Mouse (Mus musculus): Measurements from ENCODE around the gene Ldhd. TPM values are rescaled to one million over a fixed set of nuclear protein-coding genes. Genes with fewer than 3 reads are reported as not detected.
"Not testable (repeated sequence)": the region's sequence is repeated elsewhere in the genome, so short reads cannot be mapped to it uniquely, and the experiment has no call there.

Gene Ldhd
- polyA plus RNA-seq, 1 experiment from 2014 or later, result 0.11 TPM

DNA sequence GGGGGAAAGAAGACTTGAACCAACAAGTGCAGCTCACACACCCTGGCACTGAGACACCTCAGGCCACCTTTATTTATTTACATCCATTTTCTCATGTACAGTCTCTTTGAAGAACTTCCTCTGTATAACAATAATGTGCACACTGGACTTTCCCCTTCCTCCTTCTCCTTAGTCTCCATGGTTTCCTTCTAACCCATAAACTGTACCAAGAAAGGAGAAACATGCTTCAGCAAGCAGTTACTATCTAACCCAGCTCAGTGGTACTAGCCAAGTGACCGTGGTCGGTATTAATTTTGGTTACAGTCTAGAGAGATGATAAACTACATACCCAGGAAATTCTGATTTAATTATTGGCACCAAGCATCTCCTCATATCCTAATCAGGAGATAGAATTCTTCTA lies 23.4 kb upstream of the Ldhd start:
- 98% methylated on average over 2 of the region's 2 CpGs for WGBS
- no peak overlapping the region for H3K9ac ChIP-seq (ENCODE audit: low read length)
- no peak overlapping the region for H3K4me2 ChIP-seq (ENCODE audit: low read depth, low read length, severe bottlenecking)
- DNase-seq (ENCODE audit: low spot score) (no peak), ATAC-seq (replicated peaks; ENCODE audit: low FRiP score) (no peak)
- 0 out of 2 replicates have a peak, but pooled peaks cover 4% of the 10 kb centered on the region for H3K4me1 ChIP-seq (replicated peaks; ENCODE audit: control insufficient read depth, insufficient read depth, low read length)
- no peaks in the 10 kb centered on the region for H3K27me3 ChIP-seq (ENCODE audit: control insufficient read depth, insufficient read depth, low read length)
- H3K36me3 ChIP-seq (ENCODE audit: control insufficient read depth, insufficient read depth, low read length), result no peaks in the 10 kb centered on the region
- no peaks in the 10 kb centered on the region for H3K9me3 ChIP-seq (ENCODE audit: control insufficient read depth, low read length)
- no peak overlapping the region for H3K4me3 ChIP-seq (ENCODE audit: low read depth, low read length)
- H3K27ac ChIP-seq (ENCODE audit: low read depth, low read length), result no peak overlapping the region

GRCm38 (mm10) chr8:111650651-111651050 lies 20.5 kb upstream of the Ldhd start:
- no peaks in the 10 kb centered on the region for H3K9me3 ChIP-seq (ENCODE audit: control insufficient read depth, low read length)
- H3K4me3 ChIP-seq (ENCODE audit: low read depth, low read length), result no peak overlapping the region
- no peak overlapping the region for H3K4me2 ChIP-seq (ENCODE audit: low read depth, low read length, severe bottlenecking)
- DNase-seq (ENCODE audit: low spot score) (no peak), ATAC-seq (replicated peaks; ENCODE audit: low FRiP score) (no peak)
- no peak overlapping the region for H3K9ac ChIP-seq (ENCODE audit: low read length)
- 81% methylated on average over 3 of the region's 3 CpGs for WGBS
- no peaks in the 10 kb centered on the region for H3K36me3 ChIP-seq (ENCODE audit: control insufficient read depth, insufficient read depth, low read length)
- H3K4me1 ChIP-seq (replicated peaks; ENCODE audit: control insufficient read depth, insufficient read depth, low read length), result 0 out of 2 replicates have a peak, but pooled peaks cover 2% of the 10 kb centered on the region
- H3K27ac ChIP-seq (ENCODE audit: low read depth, low read length), result no peak overlapping the region
- H3K27me3 ChIP-seq (ENCODE audit: control insufficient read depth, insufficient read depth, low read length), result no peaks in the 10 kb centered on the region

DNA sequence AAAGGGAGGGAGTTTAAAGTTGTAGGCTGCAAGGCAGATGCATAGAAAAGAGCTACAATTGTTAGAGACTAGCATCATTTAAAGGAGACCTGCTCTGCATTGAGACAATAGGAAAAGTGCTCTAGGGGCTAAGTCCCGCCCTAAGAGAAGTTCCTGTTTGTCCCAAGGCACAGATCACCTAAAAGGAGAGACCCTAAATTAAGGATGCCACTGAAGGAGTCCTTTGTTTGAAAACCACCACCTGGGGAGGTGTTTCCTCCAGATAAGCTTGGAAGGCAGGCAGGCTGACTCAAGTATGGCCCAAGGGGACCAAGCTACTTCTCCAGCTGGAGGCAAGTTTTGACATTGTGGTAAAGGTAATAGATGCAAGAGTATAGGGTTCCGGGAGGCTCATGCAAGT lies 18.7 kb upstream of the Ldhd start:
- no peak overlapping the region for H3K27ac ChIP-seq (ENCODE audit: low read depth, low read length)
- no peak overlapping the region for H3K4me2 ChIP-seq (ENCODE audit: low read depth, low read length, severe bottlenecking)
- H3K27me3 ChIP-seq (ENCODE audit: control insufficient read depth, insufficient read depth, low read length), result no peaks in the 10 kb centered on the region
- H3K9ac ChIP-seq (ENCODE audit: low read length), result no peak overlapping the region
- no peaks in the 10 kb centered on the region for H3K9me3 ChIP-seq (ENCODE audit: control insufficient read depth, low read length)
- DNase-seq (ENCODE audit: low spot score), result no peak
- no peak overlapping the region for H3K4me3 ChIP-seq (ENCODE audit: low read depth, low read length)
- WGBS, result 62% methylated on average over 2 of the region's 2 CpGs
- no peak for ATAC-seq (replicated peaks; ENCODE audit: low FRiP score)
- 0 out of 2 replicates have a peak, but pooled peaks cover 2% of the 10 kb centered on the region for H3K4me1 ChIP-seq (replicated peaks; ENCODE audit: control insufficient read depth, insufficient read depth, low read length)
- H3K36me3 ChIP-seq (ENCODE audit: control insufficient read depth, insufficient read depth, low read length), result no peaks in the 10 kb centered on the region

DNA sequence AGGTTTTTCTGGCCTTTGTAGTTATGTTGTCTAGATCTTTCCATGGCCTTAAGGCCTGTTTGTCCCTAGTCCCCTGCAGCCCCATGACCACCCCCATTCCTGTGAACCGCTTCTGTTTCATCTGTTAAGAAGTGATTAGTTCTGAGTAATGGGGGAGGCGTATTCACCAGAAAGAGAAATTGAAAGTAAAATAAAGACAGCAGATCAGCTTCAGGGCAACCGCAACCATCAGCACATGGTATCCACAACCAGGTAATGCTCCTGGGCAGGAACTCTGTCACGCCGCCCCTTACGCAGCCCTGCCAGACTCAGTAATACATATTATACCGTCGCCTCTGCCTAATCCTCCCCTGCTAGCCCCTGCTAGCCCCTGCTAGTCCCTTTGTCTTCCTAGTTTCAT lies 15.5 kb upstream of the Ldhd start:
- no peaks in the 10 kb centered on the region for H3K9me3 ChIP-seq (ENCODE audit: control insufficient read depth, low read length)
- WGBS, result 97% methylated on average over 8 of the region's 8 CpGs

GRCm38 (mm10) chr8:111644286-111645051 lies 14.3 kb upstream of the Ldhd start:
- H3K27ac ChIP-seq (ENCODE audit: low read depth, low read length); ATAC-seq (replicated peaks; ENCODE audit: low FRiP score); H3K9me3 ChIP-seq (ENCODE audit: control insufficient read depth, low read length); H3K36me3 ChIP-seq (ENCODE audit: control insufficient read depth, insufficient read depth, low read length); DNase-seq (ENCODE audit: low spot score); H3K4me1 ChIP-seq (replicated peaks; ENCODE audit: control insufficient read depth, insufficient read depth, low read length); H3K27me3 ChIP-seq (ENCODE audit: control insufficient read depth, insufficient read depth, low read length): not testable (repeated sequence)
- Histone ChIP-seq H3K9ac (ENCODE audit: low read length) (peak overlapping the region; percentile 81; the same call in 1 of the 2 replicates), H3K4me2 (ENCODE audit: low read depth, low read length, severe bottlenecking) (peak overlapping the region; percentile 47), H3K4me3 (ENCODE audit: low read depth, low read length) (peak overlapping the region; percentile 65)
- WGBS, result 84% methylated on average over 12 of the region's 12 CpGs

More for the DNA sequence above, 15.5 kb upstream of the Ldhd start:
- H3K36me3 ChIP-seq (ENCODE audit: control insufficient read depth, insufficient read depth, low read length), result no peaks in the 10 kb centered on the region
- no peak overlapping the region for H3K4me3 ChIP-seq (ENCODE audit: low read depth, low read length)
- DNase-seq (ENCODE audit: low spot score), result no peak
- H3K4me1 ChIP-seq (replicated peaks; ENCODE audit: control insufficient read depth, insufficient read depth, low read length), result 0 out of 2 replicates have a peak, but pooled peaks cover 2% of the 10 kb centered on the region
- no peak overlapping the region for H3K9ac ChIP-seq (ENCODE audit: low read length)
- no peak for ATAC-seq (replicated peaks; ENCODE audit: low FRiP score)
- no peak overlapping the region for H3K4me2 ChIP-seq (ENCODE audit: low read depth, low read length, severe bottlenecking)
- H3K27ac ChIP-seq (ENCODE audit: low read depth, low read length), result no peak overlapping the region
- H3K27me3 ChIP-seq (ENCODE audit: control insufficient read depth, insufficient read depth, low read length), result no peaks in the 10 kb centered on the region

DNA sequence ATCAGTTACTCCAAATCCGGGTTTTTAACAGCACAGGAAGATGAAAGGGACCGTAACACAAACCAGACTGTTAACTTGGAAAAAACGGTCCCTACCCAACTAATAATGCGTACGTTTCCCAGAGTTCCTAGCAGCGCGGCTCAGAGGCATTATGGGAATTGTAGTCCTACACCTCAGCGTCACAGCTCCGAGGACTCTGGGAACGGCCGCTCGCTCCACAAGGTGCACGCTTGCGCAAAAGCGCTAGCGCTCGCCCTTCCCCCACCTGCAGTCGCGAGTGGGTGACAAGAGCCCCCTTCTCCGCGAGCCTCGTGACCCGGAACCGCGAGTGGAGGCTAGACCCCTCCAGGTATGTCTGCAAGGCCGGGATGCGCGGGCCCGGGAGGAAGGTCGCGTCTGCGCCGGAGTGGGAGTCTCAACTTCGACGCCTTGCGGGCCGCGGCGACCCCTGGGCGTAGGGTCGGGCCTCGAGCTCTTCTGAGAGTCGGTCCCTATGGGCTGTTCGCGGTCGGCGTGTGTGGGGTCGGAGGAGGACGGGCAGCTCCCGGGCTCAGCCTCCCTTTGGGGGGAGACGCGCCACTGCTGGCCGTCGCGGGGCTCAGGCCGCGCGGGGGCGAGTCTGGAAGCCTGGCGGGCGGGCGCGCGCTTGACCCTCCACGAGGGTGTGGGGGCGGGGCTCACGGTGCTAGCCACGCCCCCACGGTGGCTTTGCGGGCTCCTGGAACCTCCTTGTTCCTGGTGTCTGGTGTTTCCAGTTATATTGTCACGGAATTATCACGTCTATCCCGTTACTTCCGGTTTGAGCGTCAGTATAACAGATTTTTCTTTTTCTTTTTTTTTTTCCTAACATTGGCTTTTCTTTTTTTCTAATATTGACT lies 13.3 kb upstream of the Ldhd start, which contains the start of gene Zfp1:
Gene Zfp1 (plus strand): TSS at position 138 of the 878 bp plus-strand sequence.
- peak within 1 kb of the TSS; percentile 81 for H3K9ac ChIP-seq (ENCODE audit: low read length)
- H3K36me3 ChIP-seq (ENCODE audit: control insufficient read depth, insufficient read depth, low read length), result no peaks in the 10 kb centered on the region
- no peaks in the 10 kb centered on the region for H3K27me3 ChIP-seq (ENCODE audit: control insufficient read depth, insufficient read depth, low read length)
- 0 out of 2 replicates have a peak, but pooled peaks cover 1% of the 10 kb centered on the region for H3K4me1 ChIP-seq (replicated peaks; ENCODE audit: control insufficient read depth, insufficient read depth, low read length)
- peak; percentile 94 for DNase-seq (ENCODE audit: low spot score)
- ATAC-seq (replicated peaks; ENCODE audit: low FRiP score), result peak; percentile 97
- peak within 1 kb of the TSS; percentile 47 for H3K4me2 ChIP-seq (ENCODE audit: low read depth, low read length, severe bottlenecking)
- H3K4me3 ChIP-seq (ENCODE audit: low read depth, low read length), result peak within 1 kb of the TSS; percentile 65
- no peaks in the 10 kb centered on the region for H3K9me3 ChIP-seq (ENCODE audit: control insufficient read depth, low read length)
- H3K27ac ChIP-seq (ENCODE audit: low read depth, low read length), result peak within 1 kb of the TSS; percentile 73
- WGBS, result under 1% methylated on average over 75 of the region's 75 CpGs

DNA sequence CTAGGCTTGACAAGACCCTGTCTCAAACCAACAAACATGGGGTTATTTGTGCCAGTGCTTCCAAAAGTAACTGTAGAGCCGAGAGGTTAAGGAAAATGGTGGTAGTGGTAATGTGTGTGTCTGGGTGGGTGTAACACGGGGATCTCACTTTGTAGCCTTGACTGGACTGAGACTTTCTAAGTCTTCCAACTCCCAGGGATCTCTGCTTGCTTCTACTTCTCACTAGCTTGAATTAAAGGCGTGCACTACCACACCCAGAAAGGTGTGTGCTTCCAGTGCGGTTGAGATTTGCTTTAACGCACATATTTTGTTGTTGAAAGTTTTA lies 12.7 kb upstream of the Ldhd start:
- 19% methylated on average over 5 of the region's 5 CpGs for WGBS
- ATAC-seq (replicated peaks; ENCODE audit: low FRiP score) (peak; percentile 49), DNase-seq (ENCODE audit: low spot score) (no peak)
- H3K9ac ChIP-seq (ENCODE audit: low read length), result peak overlapping the region; percentile 81
- no peaks in the 10 kb centered on the region for H3K4me1 ChIP-seq (replicated peaks; ENCODE audit: control insufficient read depth, insufficient read depth, low read length)
- H3K27ac ChIP-seq (ENCODE audit: low read depth, low read length), result no peak overlapping the region
- peak overlapping the region; percentile 65 for H3K4me3 ChIP-seq (ENCODE audit: low read depth, low read length)
- peak overlapping the region; percentile 47 for H3K4me2 ChIP-seq (ENCODE audit: low read depth, low read length, severe bottlenecking)
- H3K27me3 ChIP-seq (ENCODE audit: control insufficient read depth, insufficient read depth, low read length), result no peaks in the 10 kb centered on the region
- no peaks in the 10 kb centered on the region for H3K36me3 ChIP-seq (ENCODE audit: control insufficient read depth, insufficient read depth, low read length)
- no peaks in the 10 kb centered on the region for H3K9me3 ChIP-seq (ENCODE audit: control insufficient read depth, low read length)

GRCm38 (mm10) chr8:111642496-111642895 lies 12.3 kb upstream of the Ldhd start:
- DNase-seq (ENCODE audit: low spot score) (no peak), ATAC-seq (replicated peaks; ENCODE audit: low FRiP score) (no peak)
- Histone ChIP-seq H3K36me3 (ENCODE audit: control insufficient read depth, insufficient read depth, low read length) (no peaks in the 10 kb centered on the region), H3K4me3 (ENCODE audit: low read depth, low read length) (no peak overlapping the region), H3K9me3 (ENCODE audit: control insufficient read depth, low read length) (no peaks in the 10 kb centered on the region), H3K9ac (ENCODE audit: low read length) (peak overlapping the region; percentile 81), H3K4me2 (ENCODE audit: low read depth, low read length, severe bottlenecking) (peak overlapping the region; percentile 47; the same call in 1 of the 2 replicates), H3K27me3 (ENCODE audit: control insufficient read depth, insufficient read depth, low read length) (no peaks in the 10 kb centered on the region), H3K27ac (ENCODE audit: low read depth, low read length) (no peak overlapping the region), H3K4me1 (replicated peaks; ENCODE audit: control insufficient read depth, insufficient read depth, low read length) (no peaks in the 10 kb centered on the region)
- 62% methylated on average over 5 of the region's 5 CpGs for WGBS
